Mouse (Mus musculus): Measurements from ENCODE around the gene Rin2. TPM values are rescaled to one million over a fixed set of nuclear protein-coding genes. Genes with fewer than 3 reads are reported as not detected.
A peak's percentile ranks its signal among the peaks of the same experiment; 100 is the strongest.

The Rin2 gene
- total RNA-seq (2021) = 10 to 100 TPM; 20.6 to 27.9 TPM

GRCm38 (mm10) chr2:145675142-145675755 is at the start of gene Rin2:
Gene Rin2 (plus strand): TSS chr2:145675215.
- intact Hi-C loops (cut with DNase I) = no loop called here

GRCm38 (mm10) chr2:145631123-145631798 is 43.8 kb upstream of the Rin2 start:
- intact Hi-C loops (cut with DNase I) = no loop called here
- DNase-seq = no peak

More at GRCm38 (mm10) chr2:145675142-145675755, at the start of gene Rin2:
- peak; percentile 69 to 70 for DNase-seq

- no peak for DNase-seq
- intact Hi-C loops (cut with DNase I) = no loop called here
These were observed 43.2 kb upstream of the Rin2 start for GRCm38 (mm10) chr2:145631799-145632174.

- DNase-seq = no peak
- intact Hi-C loops (cut with DNase I) = no loop called here
These were observed 41.2 kb upstream of the Rin2 start for GRCm38 (mm10) chr2:145633811-145634210.

- intact Hi-C loops (cut with DNase I) = no loop called here
- no peak for DNase-seq
These were observed 34.6 kb upstream of the Rin2 start for GRCm38 (mm10) chr2:145640255-145640984.

- DNase-seq = no peak
- intact Hi-C loops (cut with DNase I) = no loop called here
These were observed 19.5 kb upstream of the Rin2 start for GRCm38 (mm10) chr2:145655373-145655960.

GRCm38 (mm10) chr2:145656121-145656520 is 18.9 kb upstream of the Rin2 start:
- intact Hi-C loops (cut with DNase I) = no loop called here
- no peak for DNase-seq

GRCm38 (mm10) chr2:145656716-145657115 is 18.3 kb upstream of the Rin2 start:
- no peak for DNase-seq
- intact Hi-C loops (cut with DNase I) = no loop called here

GRCm38 (mm10) chr2:145661242-145661641 is 13.8 kb upstream of the Rin2 start:
- DNase-seq = no peak
- intact Hi-C loops (cut with DNase I) = no loop called here

GRCm38 (mm10) chr2:145663899-145664298 is 11.1 kb upstream of the Rin2 start:
- no peak for DNase-seq
- intact Hi-C loops (cut with DNase I) = no loop called here

GRCm38 (mm10) chr2:145664311-145664710 is 10.7 kb upstream of the Rin2 start:
- no peak for DNase-seq
- intact Hi-C loops (cut with DNase I) = no loop called here

- intact Hi-C loops (cut with DNase I) = no loop called here
- DNase-seq = no peak
These were observed 6.9 kb upstream of the Rin2 start for GRCm38 (mm10) chr2:145668135-145668534.

GRCm38 (mm10) chr2:145670131-145670530 is 4.9 kb upstream of the Rin2 start:
- no peak for DNase-seq
- intact Hi-C loops (cut with DNase I) = no loop called here

- no peak for DNase-seq
- intact Hi-C loops (cut with DNase I) = no loop called here
These were observed 396 bp upstream of the Rin2 start for GRCm38 (mm10) chr2:145674496-145675141.

GRCm38 (mm10) chr2:145675756-145676543 is 935 bp downstream of the Rin2 start:
- DNase-seq = peak; percentile 31 to 42
- intact Hi-C loops (cut with DNase I) = no loop called here

- intact Hi-C loops (cut with DNase I) = no loop called here
These were observed 1.5 kb downstream of the Rin2 start for GRCm38 (mm10) chr2:145676544-145676925.

GRCm38 (mm10) chr2:145676936-145677335 is 1.9 kb downstream of the Rin2 start:
- intact Hi-C loops (cut with DNase I) = no loop called here
- no peak for DNase-seq

More at GRCm38 (mm10) chr2:145676544-145676925, 1.5 kb downstream of the Rin2 start:
- no peak for DNase-seq

- intact Hi-C loops (cut with DNase I) = no loop called here
- no peak for DNase-seq
These were observed 5.1 kb downstream of the Rin2 start for GRCm38 (mm10) chr2:145680141-145680540.

- no peak for DNase-seq
- intact Hi-C loops (cut with DNase I) = no loop called here
These were observed 5.7 kb downstream of the Rin2 start for GRCm38 (mm10) chr2:145680762-145681161.

- intact Hi-C loops (cut with DNase I) = no loop called here
- DNase-seq = no peak
These were observed 6.6 kb downstream of the Rin2 start for GRCm38 (mm10) chr2:145681626-145682025.
